Mouse (Mus musculus): ENCODE data around the gene Ripor2.

Gene Ripor2

GRCm38 (mm10) chr13:24584403-24584802 is 2.4 kb downstream of the Ripor2 start:
- DNase-seq (ENCODE audit: extremely low read depth, low read depth) = no peak

GRCm38 (mm10) chr13:24584841-24585240 is 2.9 kb downstream of the Ripor2 start:
- DNase-seq (ENCODE audit: extremely low read depth, low read depth) = no peak

- DNase-seq (ENCODE audit: extremely low read depth, low read depth) = no peak
These were observed 3.4 kb downstream of the Ripor2 start for GRCm38 (mm10) chr13:24585369-24585768.

DNA sequence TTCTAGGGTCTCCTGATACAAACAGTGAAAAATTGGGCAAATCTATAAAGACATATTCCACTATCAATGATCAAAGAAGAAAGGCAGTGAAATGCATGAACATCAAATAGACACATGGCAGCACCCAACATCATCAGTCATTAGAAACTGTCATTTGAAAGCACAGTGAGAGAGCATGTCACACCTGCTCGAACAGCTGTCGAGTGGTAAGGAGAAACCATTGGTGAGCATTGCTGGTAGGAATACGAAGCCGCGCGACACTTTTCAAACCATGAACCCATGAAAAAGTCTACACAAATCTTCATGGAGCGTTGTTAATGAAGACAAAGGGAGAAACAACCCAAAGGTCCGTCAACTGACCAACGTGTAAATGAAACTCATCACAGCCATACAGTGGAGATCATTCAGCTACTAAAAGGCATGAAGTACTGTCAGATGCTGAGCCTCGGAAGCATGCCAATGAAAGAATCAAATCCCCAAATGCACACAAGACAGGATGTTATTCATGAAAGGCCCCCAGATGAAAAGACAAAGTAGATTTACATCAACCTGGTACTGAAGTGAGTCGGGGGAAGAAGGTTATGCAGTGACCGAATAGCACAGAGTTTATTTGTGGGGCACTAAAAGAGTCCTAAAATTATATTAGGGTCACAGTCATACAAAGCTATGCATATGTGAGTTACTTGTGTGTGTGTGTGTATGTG is 5.4 kb downstream of the Ripor2 start:
- DNase-seq (ENCODE audit: extremely low read depth, low read depth) = no peak

- no peak for DNase-seq (ENCODE audit: extremely low read depth, low read depth)
These were observed 6.6 kb downstream of the Ripor2 start for GRCm38 (mm10) chr13:24588603-24589002.

GRCm38 (mm10) chr13:24591737-24592136 is 9.7 kb downstream of the Ripor2 start:
- no peak for DNase-seq (ENCODE audit: extremely low read depth, low read depth)

DNA sequence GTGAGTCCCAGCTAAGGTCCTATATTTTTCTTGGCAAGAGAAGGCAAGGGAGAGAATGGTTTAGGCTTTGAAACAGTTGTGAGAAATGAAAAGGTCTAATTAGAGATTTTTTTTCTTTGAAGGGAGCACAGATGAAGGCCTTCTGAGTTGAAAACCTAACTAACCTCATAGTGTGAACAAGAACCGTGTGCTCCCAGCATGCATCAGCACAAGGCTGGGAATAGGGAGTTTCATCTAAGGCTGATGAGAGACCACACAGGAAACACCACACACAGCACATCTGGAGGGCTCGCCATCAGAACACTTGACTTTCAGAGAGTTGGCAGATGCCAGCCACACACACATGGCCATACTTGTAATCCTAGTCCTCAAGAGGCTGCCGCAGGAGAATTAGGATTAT is 12.3 kb downstream of the Ripor2 start:
- no peak for DNase-seq (ENCODE audit: extremely low read depth, low read depth)

DNA sequence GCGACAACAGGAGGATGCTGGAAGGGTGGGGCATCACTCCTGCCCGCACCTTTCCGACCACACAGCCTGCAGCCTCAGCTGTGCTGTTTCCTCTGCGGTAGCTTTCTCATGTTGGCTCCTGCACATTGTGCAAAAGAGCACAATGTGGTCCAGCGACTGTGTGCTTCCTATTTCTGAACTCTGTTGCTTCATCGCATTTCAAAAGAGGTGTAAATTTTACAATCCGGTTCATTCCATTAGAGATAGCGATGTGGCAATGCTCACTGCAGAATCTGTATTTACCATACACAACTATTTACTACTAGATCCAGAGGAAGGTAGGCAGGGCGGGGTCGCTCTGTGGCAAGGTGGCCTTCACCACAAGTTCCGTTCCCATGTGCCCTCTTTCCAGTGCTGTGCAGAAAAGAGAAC is 17.6 kb downstream of the Ripor2 start:
- no peak for DNase-seq (ENCODE audit: extremely low read depth, low read depth)

DNA sequence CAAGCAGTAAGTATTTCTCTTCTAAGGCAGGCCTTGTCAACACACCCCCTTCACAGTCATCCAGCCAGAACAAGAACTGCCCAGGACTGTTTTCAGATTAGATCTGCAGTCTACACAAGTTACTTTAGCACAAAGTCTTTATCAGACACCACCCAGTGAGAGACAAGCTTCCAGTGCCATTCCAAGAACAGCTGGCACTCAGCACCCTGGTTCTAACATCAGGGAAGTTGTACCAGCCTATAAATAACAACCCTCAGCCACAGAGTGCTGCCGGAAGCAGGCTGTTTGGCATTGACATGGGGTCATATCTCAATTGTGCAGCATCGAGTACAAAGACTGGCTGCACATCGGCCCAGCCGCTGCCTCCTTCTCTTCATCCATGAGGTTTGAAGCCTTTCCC is 21.0 kb downstream of the Ripor2 start:
- peak; percentile 71 for DNase-seq (ENCODE audit: extremely low read depth, low read depth)

- no peak for DNase-seq (ENCODE audit: extremely low read depth, low read depth)
These were observed 21.6 kb downstream of the Ripor2 start for GRCm38 (mm10) chr13:24603591-24604009.

DNA sequence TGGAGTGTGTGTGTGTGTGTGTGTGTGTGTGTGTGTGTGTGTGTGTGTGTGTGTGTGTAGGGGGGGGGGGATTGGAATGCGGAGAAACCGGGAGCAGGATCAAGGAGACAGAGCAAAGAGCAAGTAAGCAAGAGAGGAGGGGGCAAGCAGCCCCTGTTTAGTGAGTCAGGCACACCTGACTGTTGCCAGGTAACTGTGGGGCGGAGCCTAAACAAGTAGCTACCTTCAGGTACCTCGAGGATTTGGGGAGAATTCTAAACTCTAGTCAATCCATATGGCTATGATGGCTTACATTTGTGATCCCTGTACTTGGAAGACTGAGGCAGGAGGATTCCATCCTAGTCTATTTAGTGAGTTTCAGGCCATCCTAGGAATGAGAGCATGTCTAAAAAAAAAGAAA is 22.1 kb downstream of the Ripor2 start:
- no peak for DNase-seq (ENCODE audit: extremely low read depth, low read depth)

DNA sequence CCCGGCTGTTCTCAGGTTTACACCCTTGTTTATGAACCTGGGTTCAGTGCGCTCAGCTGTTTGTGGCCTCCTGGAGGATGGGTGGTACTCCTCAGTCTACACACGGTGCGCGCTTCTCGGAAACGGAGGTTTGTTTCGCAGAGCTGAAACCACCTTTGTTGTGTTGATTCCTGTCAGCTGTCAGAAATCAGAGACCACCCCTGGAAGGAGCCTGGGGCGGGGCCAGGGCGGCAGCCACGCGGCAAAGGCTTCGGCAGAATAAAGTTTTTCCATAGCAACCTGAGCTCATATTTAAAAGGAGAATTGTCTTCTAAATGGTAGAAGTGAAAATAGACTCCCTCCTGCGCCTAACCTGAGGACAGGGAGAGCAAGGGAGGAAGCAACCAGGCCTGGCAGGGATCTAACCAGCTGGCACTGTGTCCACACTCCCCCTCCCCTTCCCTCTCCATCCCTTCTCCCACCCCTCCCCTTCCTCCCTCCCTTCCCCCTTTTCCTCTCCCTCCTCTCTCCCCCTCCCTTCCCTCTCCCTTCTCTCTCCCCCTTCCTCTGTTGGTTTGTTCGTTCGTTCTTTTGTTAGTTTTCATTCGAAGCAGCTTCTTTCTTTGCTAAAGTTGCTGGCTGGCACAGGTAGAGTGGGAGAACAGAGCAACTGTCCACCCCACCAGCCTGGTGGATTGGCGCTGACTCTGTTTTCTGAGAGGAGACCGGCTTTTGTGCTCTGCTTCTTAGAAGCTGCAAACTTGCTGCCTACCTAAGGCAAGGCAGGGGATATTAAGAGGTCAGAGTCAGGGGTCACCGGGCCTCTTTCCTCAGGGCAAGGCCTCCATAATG is 23.0 kb downstream of the Ripor2 start:
- DNase-seq (ENCODE audit: extremely low read depth, low read depth) = no peak

GRCm38 (mm10) chr13:24605755-24606154 is 23.8 kb downstream of the Ripor2 start:
- no peak for DNase-seq (ENCODE audit: extremely low read depth, low read depth)

GRCm38 (mm10) chr13:24607961-24608360 is 26.0 kb downstream of the Ripor2 start:
- no peak for DNase-seq (ENCODE audit: extremely low read depth, low read depth)

DNA sequence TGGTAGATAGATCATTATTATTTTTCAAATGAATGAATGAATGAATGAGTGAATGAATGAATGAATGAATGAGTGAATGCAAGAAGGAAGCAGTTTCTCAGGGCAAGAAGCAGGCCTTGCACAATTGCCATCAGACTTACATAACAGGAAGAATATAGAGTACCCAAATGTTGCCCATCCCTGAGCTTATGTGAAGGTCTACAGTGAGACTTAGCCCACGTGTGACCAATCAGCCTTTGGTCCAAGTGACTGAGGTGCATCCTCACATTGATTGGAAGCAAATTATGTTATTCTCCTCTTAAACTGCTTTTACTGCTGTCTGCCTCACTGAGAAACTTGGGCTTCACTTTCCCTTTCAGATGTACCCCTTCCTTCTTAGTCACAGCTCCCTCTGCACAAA is 26.7 kb downstream of the Ripor2 start:
- DNase-seq (ENCODE audit: extremely low read depth, low read depth) = no peak

GRCm38 (mm10) chr13:24610883-24611282 is 28.9 kb downstream of the Ripor2 start:
- DNase-seq (ENCODE audit: extremely low read depth, low read depth) = no peak

DNA sequence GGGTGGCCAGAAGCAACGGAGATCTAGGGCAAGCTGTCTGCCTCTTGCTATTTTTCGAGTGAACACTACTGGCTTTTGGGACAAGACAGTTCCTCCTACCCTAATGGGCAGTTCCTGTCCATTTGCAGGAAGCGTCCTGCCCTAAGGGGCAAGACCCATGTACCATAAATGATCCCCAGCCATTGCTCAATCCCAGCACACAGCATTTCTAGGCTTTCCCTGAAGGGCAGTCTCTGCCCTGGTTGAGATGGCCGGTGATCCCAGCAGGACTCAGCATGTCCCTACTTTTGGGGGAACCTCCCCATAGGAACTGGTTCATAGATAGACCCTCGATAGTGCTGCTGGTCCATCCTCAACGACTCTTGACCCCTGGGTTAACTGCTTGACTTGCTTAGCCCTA is 31.0 kb downstream of the Ripor2 start:
- DNase-seq (ENCODE audit: extremely low read depth, low read depth) = no peak

DNA sequence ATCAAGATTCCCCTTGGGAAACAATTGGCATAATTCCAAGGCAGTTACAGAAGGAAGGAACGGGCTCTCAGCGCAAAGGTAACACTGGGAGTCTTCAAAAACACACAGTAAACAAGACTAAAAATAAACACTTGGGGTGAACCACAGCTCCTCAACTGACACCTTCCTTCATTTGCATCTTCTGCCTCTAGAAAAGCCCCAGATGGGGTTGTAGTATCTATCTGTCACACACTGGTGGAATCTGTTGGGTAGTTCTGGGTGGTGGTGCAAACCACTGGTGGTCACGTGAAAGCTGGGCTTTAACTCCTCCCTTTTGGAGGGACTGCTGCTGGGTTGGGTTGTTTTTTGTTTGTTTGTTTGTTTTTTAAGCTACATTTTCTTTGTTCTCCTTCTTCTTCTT is 31.4 kb downstream of the Ripor2 start:
- no peak for DNase-seq (ENCODE audit: extremely low read depth, low read depth)

- DNase-seq (ENCODE audit: extremely low read depth, low read depth) = no peak
These were observed 32.2 kb downstream of the Ripor2 start for GRCm38 (mm10) chr13:24613927-24614780.

DNA sequence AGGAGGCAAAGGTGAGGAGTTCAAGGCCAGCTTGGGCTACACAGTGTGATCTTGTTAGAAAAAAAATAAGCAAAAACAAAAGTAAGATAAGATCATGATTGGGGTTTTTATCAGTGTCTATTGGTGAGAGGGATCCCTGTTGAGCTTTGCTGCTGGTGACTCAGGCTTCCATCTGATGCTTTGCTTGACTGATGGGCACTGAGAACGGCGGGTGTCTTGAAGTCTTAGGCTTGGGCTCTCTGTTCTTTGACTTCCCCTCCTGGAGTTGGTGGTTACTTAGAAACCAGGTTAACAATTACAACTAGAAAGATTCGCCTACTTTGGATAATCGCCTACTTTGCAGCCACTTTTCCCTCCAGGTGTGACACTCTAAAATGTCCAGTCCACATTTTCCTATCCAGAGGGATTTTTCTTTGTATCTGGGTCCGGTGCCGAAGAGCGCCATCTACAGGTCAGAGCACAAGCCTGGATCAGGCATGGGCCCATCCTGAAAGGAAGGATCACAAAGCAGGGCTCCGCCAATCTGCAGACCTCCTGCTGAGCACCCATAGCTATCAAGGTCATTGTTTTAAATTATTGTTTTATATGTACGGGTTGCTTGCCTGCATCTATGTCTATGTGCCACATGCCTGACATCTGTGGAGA is 34.1 kb downstream of the Ripor2 start:
- DNase-seq (ENCODE audit: extremely low read depth, low read depth) = no peak

- no peak for DNase-seq (ENCODE audit: extremely low read depth, low read depth)
These were observed 34.7 kb downstream of the Ripor2 start for GRCm38 (mm10) chr13:24616645-24617044.
